Mouse (Mus musculus) spleen, adult 2 months (tissue): ENCODE measurements around the gene Cenph.

Experiments
- CTCF ChIP-seq: fragments of 200-500 bp; IDR thresholded peaks from 2 replicates; pipeline ENCODE4 v1.5.1; 2011; ENCODE audit warnings: mild to moderate bottlenecking, inconsistent platforms; ENCODE audit not compliant: insufficient read depth, insufficient read length, insufficient replicate concordance; ENCODE audit errors: extremely low read depth
- POLR2A ChIP-seq: fragments of 200-500 bp; IDR thresholded peaks from 2 replicates; pipeline ENCODE4 v1.6.1; 2011; ENCODE audit warnings: low read depth, low read length, inconsistent platforms

- TF ChIP-seq CTCF (no peak), POLR2A (no peak)
Observed at GRCm38 (mm10) chr13:100755329-100755728, 20.4 kb downstream of the Cenph start.
